Mouse (Mus musculus) lung, postnatal 0 days (tissue): Measurements from ENCODE around the gene Kcnj9.

ENCODE experiments used
- CTCF ChIP-seq: IDR thresholded peaks from 2 replicates; pipeline ENCODE4 v1.5.1; 2016; ENCODE audit warnings: antibody characterized with exemption, mild to moderate bottlenecking
- EP300 ChIP-seq: IDR thresholded peaks from 2 replicates; pipeline ENCODE4 v1.6.1; 2016; ENCODE audit warnings: antibody characterized with exemption, mild to moderate bottlenecking, control low read depth

- no peak for TF ChIP-seq CTCF
- no peak for TF ChIP-seq EP300
Observed at GRCm38 (mm10) chr1:172283073-172283472, 46.0 kb downstream of the Kcnj9 start.
